Mouse (Mus musculus): Measurements from ENCODE around the gene BC052040.

Gene BC052040

DNA sequence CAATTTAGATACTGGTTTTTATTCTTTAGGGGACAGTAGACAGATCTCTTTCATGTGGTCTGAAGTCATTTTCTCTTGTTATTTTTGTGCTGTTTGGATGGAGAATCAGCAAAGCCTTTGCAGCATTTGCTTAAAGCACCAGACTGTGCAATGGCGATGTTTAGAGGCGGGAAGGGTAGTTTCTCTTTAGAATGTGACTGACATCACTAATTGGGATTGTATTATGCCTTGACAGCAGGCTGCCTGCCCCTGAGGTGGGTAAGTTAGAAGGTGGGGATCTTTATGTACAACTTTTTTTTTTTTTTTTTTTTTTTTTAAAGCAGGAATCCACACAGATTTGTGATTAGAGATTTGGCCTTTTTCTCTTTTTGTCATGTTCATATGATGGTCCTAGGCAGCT is 20.6 kb downstream of the BC052040 start:
- DNase-seq = no peak

DNA sequence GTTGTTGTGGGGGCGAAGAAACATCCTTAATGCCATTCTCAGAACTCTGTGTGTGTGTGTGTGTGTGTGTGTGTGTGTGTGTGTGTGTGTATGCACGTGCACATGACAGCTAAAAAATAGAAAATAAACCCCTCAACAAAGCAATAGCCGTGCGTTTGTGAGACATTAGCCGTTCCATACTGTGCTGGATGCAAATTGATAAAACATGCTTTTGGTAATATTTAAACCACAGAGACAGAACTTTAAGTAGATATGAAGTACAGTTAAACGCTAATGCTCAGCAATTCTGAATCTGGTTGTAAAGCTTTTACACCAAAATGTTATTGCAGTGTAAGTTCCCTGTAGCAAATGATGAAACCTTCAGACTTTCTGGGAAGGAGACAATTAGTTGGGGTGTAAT is 22.6 kb downstream of the BC052040 start:
- DNase-seq = no peak

DNA sequence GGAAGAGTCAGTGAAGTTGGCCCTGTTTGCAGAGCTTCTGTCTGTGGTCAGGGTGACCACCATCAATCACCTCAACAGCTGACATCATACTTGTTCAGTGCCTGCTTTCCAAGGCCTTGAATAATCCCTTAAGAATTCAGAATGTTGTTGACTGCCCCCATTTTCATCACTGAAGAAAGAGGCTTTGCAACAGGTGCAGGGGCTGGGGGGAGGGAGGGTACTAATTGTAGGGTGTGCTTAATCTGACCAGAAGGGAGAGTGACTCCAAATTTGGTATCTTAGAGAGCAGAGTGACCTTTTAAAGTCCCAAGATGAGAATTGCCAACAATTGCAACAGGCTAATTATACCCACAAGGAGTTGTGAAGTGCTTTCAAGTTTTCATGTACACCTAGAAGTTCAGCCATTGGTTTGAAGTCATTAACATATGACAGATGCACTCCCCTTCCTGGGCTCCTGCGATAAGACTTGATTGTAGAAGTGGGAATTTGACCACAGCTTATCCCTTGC is 24.4 kb downstream of the BC052040 start:
- DNase-seq = no peak

DNA sequence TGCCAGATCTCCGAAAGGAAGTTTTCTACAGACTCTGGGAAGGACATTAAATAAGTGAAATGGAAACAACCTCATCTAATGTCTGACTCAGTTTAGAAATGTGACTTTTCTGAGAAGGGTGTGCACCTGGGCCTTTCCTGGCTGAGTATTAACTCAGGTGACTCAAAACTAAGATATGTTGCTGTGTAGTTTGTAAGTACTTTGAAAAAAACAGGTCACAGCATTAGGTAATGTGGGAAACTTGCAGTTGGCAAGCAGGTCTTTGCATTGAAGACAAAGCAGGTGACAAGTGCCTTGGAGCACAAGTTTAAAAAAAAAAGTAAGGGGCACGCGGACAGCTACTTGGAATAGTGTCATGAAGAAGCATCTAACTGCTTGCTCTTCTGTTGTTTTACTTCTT is 27.5 kb downstream of the BC052040 start:
- no peak for DNase-seq

DNA sequence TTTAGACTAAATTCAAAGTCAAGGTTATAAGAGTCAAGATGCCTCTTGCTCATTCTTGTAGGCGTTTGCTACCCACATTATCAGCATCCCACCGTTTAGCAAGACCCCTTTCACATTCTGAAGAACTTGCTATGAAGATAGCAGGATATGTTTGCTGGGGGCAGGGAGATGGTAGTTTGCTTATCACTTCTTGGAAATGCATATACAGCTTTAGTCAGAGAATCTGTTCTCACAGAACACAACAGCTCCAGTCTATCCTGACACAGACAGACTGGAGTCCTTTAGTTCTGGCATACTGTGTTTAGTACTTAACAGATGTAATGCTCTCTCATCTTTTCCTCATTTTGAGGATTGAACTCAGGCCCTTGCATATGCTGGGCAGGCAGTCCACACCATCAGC is 28.6 kb downstream of the BC052040 start:
- DNase-seq = no peak

DNA sequence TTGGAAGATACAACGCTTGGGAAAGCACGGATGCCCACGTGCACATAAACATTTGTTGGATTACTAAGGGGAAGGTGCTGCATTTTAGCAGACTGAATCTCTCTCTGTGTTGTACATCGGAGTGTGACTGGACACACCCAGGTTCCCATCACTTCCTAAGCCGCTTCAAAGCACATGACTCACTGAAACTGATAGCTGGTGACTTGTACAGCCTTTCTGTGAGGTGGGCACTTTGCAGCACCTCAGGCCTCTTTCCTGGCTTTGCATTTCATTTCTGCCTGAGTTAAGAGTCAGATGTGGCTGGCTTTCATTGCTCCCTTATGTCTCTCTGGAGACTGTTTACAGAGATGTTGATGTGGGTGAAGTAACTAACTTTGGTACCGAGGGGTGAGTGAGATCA is 29.0 kb downstream of the BC052040 start:
- no peak for DNase-seq

DNA sequence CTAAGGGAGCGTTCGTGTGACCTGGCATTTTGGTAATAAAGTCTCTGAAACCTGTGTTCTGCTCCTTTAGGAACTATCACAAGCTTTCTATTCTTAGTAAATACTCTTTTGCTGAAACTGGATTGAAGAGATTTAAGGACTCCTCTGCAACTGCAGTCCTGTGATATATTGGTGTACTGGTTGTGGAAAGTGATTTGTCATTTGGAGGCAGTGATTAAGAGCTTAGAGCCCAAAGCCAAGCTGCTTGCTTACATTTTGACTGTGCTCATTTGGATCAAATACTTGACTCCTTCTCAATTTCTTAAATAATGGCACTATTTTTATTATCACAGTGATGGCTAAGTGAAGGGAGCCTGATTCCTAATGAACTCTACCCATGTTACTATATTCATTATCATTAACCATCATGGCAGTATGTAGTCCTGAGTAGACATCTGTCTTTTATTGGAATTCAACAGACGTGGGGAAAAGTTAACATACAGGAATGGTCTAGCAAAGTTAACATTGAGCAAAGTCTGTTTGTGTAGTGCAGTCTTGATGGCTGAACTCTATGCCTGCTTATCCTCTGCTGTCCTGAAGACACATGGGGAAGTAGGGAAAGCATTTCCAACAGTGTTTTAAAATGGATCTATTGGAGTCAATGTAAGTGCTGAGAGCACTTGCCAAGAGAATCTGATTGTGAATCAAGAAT is 32.5 kb downstream of the BC052040 start:
- DNase-seq = no peak

DNA sequence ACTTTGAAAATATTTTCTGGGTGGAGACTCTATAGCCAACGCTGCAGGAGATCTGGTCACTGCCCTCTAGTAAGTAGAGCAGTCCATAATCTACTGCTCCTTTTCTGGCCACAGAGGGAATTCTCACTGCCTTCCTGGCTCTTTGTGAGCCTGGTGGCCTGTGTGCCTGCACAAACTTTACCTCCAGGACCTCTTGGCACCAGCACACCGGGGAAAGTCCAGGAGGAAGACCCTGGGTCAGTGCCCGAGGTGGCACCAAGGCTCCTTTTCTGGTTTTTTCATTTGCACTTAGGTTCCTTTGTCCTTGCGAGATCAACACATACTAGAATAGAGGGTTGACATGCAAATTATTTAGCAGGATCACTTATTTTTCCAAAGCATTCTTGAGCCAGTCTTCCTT is 47.0 kb downstream of the BC052040 start:
- DNase-seq = peak; percentile 20 to 63

DNA sequence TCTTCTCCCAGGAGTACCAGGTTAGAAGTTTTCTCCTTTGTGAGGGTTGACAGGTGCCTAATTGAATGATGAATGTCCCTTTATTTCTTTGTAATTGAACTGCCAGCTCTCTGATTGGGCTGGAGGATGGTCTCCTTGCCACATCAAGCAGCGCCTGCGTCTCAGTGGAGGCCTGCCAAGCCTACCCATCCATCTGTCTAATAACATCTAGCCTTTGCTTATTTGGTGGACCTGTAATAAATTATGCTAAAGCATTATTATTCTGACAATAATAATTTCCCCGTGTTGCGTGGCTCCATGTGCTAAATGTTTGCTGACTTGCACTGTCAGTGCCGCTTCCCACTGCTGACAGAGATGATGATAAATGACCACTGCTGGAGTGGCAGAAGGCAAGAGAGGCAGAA is 49.5 kb downstream of the BC052040 start:
- DNase-seq = no peak

DNA sequence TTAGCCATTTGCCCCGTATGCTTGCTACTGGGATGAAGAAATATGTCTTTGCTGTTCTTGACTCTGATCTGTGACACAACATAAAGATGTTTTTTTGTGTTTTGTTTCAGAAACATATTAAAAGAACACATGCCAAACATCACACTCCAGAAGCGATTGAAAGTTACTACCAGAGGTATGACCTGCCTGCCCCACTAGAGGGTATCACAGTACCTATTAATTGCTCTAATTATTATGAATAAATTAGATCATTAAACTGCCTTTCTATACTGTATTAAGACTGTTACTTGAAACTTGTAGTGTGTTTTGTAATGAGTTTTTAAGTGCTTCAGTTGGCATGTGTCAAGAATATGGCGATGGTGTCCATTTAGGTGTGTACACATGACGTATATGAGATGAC is 50.3 kb downstream of the BC052040 start:
- peak in 1 of 2 experiments; percentile 9 for DNase-seq

DNA sequence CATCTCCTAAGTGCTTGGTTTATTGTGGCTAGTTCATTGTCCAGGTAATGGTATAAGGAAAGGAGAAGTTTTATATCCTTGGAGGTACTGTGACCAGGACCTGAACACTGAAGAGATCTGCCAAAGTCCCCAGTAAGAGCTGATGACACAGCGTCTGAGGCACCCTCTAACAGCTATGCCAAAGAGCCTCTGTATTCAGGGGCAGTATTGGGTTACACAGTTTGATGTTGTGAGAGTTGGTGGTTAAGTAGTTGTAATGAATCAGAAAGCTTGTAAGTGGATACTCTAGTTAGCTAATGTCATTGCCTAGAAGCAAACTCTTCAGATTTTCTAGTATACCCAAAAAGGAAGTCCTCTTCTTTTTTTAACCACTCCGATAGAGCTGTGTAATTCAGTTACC is 68.7 kb downstream of the BC052040 start:
- DNase-seq = no peak

DNA sequence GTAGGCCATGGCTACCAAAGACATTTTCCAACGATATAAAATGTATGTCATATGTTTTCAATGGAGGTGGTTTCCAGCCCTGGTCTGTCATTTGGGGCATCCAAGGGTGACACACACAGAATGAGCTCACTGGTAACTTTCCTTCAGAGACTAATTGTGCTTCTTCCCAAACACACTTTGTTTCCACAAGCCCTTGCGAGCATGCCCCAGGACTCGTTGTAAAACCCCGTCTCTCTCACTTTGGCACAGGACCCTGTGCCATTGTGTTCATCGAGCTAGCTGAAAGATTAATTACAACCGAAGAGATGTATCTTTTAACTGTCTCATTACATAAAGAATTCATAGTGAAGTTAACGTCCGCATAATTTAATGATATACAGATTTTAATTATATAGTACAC is 78.2 kb downstream of the BC052040 start:
- DNase-seq = no peak

DNA sequence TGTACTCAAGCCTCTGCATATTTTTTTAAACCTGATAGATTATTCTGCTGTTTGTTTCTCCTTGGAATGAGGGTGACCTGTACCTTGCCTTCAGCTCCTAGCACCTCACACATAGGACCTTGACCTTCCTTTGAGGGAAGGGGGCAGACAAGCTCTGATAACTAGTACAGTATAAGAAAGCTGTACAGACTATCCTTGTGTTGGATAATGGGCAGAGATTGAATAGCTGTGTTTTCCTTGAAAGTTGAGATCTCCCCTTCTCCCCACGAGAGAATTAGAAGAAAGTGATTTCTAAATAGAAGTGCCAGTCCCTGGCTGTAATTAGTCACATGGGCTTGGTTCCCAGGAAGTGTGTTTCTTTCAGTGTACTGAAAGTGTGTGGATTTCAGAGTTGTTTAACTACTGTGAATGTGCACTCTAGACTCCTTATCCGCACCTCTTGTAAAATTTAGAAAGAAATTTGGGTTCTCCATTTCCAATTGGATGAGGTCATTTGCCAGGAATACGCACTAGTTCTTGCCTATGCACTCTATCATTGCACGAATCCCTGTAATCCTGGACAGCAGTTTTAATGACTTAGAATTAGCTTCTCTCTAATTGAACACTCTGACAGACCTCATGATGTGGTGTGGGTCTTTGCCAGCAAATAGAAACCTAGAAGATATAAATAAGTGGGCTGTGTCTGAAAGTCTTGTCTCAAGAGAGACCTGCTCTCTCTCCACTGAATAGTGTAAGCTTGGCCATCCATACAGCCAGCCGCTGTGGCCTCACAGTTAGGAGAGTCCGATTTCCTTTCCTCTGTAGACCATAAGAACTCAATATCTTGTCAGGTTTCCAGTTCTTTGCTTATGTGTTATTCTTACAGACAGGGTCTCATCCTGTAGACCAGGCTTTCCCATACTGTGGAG is 79.0 kb downstream of the BC052040 start:
- no peak for DNase-seq

DNA sequence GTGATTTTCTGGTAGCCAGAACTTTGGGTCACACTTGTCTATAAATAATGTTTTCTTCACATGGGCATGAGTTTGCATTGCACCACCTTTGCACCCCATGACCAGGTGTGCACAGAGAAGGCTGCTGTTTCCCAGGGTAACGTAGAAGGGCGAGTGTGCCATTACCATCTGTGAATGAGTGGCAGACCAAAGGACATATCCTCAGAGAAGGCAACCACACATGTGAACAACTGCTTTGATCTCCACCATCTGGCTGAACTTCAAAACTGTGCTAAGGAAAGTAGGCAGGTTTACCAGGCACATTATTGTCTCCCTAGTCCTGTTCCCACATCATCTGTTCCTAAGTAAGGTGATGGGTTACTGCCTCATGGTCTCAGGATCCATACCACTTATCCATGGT is 86.0 kb downstream of the BC052040 start:
- DNase-seq = no peak

DNA sequence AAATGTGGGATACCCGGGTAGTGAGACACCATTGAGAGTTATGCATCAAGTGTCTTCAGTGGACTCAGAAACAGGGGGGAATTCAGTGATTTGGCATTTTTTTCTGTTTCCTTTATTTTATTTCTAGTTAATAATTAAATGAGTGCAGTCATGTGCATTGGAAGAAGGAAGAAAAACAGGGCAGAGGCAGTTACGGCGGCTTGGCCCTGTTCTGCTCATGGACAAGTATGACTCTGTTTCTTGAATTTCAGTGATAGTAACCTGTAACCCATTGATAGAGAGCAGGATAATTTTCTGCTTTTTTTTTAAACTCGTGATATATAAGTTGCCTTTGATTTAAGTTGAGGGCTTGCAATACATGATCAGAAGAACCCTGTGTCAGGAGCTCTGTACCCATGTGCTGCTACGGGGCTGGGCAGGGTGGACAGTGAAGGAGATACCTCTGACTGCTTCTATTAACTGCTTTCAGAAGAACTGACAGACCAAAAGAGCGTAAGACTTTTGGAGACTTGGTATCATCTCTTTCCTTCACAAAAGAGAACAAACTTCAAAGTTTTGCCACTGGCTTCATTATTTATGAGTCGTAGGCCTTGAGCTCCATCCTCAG is 91.6 kb downstream of the BC052040 start:
- DNase-seq = peak in 1 of 2 experiments; percentile 16

DNA sequence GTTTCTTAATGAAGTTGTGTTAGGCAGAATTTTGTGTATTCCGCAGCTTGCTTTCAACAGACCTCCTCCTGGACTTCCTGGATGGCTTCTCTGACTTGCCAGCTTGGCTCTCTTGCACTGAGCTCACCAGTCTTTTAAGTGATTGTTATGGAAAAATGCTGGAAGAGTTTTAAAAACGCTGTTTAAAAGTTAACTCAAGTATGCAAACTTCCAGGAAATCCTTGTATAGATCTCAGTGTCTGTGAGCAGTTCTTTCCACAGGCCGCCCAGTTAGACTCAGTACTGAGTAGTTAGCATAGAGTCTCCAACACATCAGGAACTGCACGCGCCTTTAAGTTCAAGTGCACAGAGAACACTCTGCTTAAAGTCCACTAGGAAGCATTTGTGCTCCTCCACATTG is 97.3 kb downstream of the BC052040 start:
- DNase-seq = peak in 1 of 2 experiments; percentile 8

DNA sequence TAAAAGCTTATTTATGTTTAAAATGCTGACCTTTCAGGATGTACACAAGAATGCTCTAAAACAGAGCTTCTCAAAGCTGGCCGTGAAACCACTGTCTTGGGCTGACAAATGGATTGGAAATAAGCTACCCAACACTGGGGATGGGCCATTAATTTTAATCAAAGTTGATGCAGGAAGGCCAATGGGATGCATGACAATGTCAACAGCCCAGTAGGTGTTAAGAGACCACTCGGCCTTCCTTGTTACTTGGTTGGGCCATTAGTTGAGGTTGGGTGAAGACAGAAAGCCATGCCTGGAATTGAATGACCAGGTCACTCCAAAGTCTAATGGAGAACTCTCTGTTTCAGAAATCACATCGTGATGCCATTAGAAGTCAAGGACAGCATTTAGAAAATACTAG is 103.7 kb downstream of the BC052040 start:
- no peak for DNase-seq

DNA sequence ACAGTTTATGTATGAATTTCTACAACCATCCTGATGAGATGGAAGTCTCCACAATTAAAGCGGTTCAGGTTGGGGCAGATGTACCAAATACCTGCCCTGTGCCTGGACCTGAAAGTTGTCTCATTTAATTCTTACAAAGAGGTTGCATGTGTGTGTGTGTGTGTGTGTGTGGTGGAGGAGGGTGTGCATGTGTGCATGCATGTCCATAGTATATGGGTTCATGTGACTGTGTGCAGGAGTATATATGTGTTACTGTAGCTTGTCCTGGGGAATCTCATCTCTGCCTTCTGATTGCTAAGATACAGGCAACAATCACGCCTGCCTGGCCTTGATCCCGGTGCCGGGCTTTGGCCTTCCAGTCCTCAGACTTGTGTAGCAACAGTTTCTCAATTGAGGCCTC is 106.1 kb downstream of the BC052040 start:
- no peak for DNase-seq

DNA sequence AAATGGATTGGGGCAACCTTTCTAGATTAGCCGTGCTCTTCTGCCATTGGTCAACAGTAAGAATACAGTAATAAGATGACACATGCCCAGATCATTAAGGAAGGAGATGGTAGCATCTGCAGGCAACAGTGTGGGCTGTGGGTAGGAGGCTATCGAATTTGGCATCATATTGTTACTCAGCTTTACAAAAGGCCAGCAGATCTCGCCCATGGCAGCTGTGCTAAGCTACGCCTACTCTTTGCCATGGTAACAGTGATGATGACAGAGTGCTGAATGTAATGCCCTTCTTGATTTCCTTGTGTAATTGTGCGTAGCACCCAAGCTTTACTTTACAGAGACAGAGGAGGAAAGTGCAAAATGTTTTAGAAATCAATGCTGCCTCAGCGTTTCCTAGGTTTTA is 106.8 kb downstream of the BC052040 start:
- DNase-seq = no peak

DNA sequence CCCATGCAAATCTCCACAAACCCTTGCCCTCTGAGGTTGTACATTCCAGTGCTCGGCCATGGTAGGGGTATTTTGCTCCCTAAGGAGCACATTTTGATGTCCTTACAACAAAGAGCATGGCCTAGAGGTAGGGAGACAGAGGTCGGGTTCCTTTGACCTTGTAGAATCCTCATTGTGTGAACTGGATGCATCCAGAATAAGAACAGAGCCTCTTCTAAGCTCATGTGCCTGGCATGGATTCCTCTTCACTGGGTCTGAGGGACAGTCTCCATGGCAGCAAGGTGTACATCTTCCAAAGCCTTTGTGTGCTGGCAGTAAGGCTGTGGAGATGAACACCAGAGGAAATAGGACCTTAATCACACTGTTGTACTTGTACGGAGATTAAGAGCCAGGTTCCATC is 112.3 kb downstream of the BC052040 start:
- no peak for DNase-seq

DNA sequence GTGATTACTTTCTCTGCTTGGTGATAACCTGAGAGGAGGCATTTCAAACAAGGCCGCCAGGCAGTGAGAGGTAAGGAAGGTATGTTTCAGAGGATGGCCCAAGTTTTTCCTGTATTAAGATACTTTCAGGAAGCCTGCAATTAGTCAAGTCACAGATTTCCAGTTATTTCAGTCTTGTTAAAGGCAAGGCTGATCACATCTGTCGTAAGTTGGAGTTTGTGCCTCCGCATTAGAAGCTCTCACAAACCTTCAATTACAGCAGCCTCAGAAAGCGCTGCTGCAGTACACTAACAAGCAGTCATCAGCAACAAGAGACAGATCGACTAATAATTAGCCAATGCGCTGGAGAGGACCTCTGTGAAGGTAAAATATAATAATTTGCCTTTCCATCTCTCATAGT is 112.9 kb downstream of the BC052040 start:
- DNase-seq = no peak

DNA sequence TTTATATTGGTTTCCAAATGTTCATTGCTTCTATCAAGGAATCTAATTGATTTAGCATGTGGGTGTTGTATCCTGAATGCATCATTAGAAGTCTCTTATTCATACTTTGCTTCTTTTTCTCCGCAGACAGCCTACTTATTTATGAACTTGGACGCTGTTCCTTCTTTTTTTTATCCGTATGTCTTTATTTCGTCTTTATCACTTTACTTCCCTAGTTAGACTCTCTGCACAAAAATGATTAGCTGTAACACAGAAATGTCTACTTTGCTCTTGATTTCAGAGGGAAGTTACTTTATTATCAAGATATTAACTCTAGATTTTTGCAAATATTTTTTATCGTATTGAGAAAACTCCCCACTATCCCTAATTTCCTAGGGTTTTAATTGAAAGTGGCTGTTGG is 117.5 kb downstream of the BC052040 start:
- DNase-seq = no peak

DNA sequence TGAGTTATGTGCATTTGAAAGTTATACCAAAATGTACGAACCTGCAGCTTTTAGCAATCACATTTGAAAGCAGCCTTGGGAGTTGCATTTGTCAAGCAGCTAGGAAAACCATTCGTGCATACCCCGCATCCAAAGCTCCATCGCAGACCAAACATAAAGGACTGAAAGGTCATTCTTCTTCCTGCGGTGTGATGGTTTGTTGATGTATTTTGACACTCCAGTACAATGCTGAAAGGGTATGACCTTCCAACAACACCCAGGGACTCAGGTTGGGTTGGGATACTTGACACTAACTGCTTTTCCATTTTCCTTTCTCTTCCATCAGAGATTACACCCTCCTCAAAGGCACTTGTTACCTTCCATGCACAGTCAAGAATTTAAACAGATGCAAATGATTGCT is 121.1 kb downstream of the BC052040 start:
- DNase-seq = no peak

DNA sequence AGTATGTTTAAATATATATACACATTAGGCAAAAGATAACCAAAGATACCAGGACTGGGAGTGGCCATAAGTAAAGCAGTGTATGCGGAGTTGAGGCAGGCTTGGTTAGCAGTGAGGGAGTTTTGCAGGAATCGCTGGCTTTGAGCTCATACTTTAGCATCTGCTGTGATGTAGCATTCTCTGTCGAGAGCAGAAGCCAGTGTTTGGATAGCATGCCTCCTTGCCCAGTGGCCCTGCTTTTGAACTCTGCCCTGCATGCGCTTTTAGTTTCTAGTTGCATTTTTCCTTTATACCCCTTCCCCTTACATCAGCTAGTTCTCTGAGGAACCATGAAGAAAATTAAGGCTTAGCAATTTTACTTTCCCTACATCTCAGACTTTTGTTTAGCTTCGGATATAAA is 136.0 kb downstream of the BC052040 start:
- peak; percentile 13 to 21 for DNase-seq
